Mouse (Mus musculus) neural tube, embryonic 12.5 days (tissue): Measurements from ENCODE around the gene Kcna5. TPM values are rescaled to one million over a fixed set of nuclear protein-coding genes. Genes with fewer than 3 reads are reported as not detected.

ENCODE experiments used
- ATAC-seq: fragments of 200-750 bp; cut with Nextera tagmentation; 2 replicates; pipeline ENCODE4 v1.8.0; 2017; ENCODE audit warnings: low read depth, mild to moderate bottlenecking, moderate TSS enrichment, moderate library complexity; ENCODE audit not compliant: low FRiP score
- H3K27ac ChIP-seq: fragments of 300-500 bp; sonication (generic); 2 replicates; pipeline ENCODE4 v1.5.1; 2016
- H3K27me3 ChIP-seq: fragments of 300-500 bp; sonication (generic); replicated peaks from 2 replicates; pipeline ENCODE4 v1.6.1; 2016; ENCODE audit warnings: mild to moderate bottlenecking
- H3K36me3 ChIP-seq: fragments of 300-500 bp; sonication (generic); 2 replicates; pipeline ENCODE4 v1.6.1; 2016; ENCODE audit warnings: mild to moderate bottlenecking
- H3K4me1 ChIP-seq: fragments of 300-500 bp; sonication (generic); 2 replicates; pipeline ENCODE4 v1.6.1; 2016
- H3K4me2 ChIP-seq: fragments of 300-500 bp; sonication (generic); replicated peaks from 2 replicates; pipeline ENCODE4 v1.6.1; 2016; ENCODE audit warnings: mild to moderate bottlenecking
- H3K4me3 ChIP-seq: fragments of 300-500 bp; sonication (generic); 2 replicates; pipeline ENCODE4 v1.5.1; 2016
- H3K9ac ChIP-seq: fragments of 300-500 bp; sonication (generic); 2 replicates; pipeline ENCODE4 v1.6.1; 2016; ENCODE audit warnings: mild to moderate bottlenecking
- H3K9me3 ChIP-seq: fragments of 300-500 bp; sonication (generic); 2 replicates; pipeline ENCODE4 v1.6.1; 2016; ENCODE audit warnings: mild to moderate bottlenecking
- WGBS: fragments of 180-500 bp; shearing (Covaris S2); methylation state at CpG from one replicate; pipeline ENCODE4 v1.1.7; 2016; 5-methylcytosine and 5-hydroxymethylcytosine counted together
- polyA plus RNA-seq: library from polyadenylated mRNA; unstranded; fragments of >200 nt; fragmentation: Nextera tagmentation; extraction: Ambion mirVana; gene quantifications from 2 replicates; pipeline ENCODE4 v1.2.1, GENCODE M21; 2016

Kcna5 gene
- polyA plus RNA-seq, 1 experiment from 2014 or later = 2.5 TPM

GRCm38 (mm10) chr6:126534531-126535207, 543 bp downstream of the Kcna5 start:
- Histone ChIP-seq H3K27ac (no peak overlapping the region), H3K36me3 (no peaks in the 10 kb centered on the region), H3K4me1 (peaks cover 18% of the 10 kb centered on the region), H3K9ac (peak overlapping the region; percentile 47), H3K27me3 (peaks cover 11% of the 10 kb centered on the region), H3K4me2 (peak overlapping the region; percentile 56), H3K9me3 (no peaks in the 10 kb centered on the region), H3K4me3 (peak overlapping the region; percentile 16; the same call in 1 of the 2 replicates)
- WGBS = 9% methylated on average over 31 of the region's 31 CpGs
- ATAC-seq = 0 out of 2 replicates have a peak, but pooled peaks have one; percentile 30

DNA sequence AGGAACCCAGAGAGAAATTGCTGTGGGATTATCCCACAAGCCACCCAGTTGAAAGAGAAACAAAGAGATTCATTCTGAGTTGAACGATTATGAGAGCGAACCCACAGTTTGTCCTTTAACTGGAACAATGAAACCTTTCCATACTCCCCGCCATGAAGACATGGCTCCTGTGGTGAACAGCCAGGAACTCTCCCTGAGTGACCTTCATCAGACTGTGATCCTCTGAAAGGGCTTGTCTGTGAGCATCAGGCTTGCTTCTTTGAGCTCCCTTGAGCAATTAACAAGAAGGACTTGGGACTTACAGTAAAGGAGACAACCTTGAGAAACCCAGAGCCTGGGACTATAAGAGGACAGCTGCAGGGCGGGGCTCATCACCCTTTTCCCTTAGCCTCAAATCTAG, 3.9 kb downstream of the Kcna5 start:
- H3K4me2 ChIP-seq = no peak overlapping the region
- peaks cover 11% of the 10 kb centered on the region for H3K27me3 ChIP-seq
- H3K9ac ChIP-seq = no peak overlapping the region
- no peak overlapping the region for H3K4me3 ChIP-seq
- WGBS = 58% methylated on average over 4 of the region's 4 CpGs
- peaks cover 18% of the 10 kb centered on the region for H3K4me1 ChIP-seq
- H3K27ac ChIP-seq = no peak overlapping the region
- H3K9me3 ChIP-seq = no peaks in the 10 kb centered on the region
- no peaks in the 10 kb centered on the region for H3K36me3 ChIP-seq
- ATAC-seq = no peak

GRCm38 (mm10) chr6:126530019-126530418, 5.2 kb downstream of the Kcna5 start:
- H3K4me3 ChIP-seq = no peak overlapping the region
- H3K9ac ChIP-seq = no peak overlapping the region
- no peak overlapping the region for H3K4me2 ChIP-seq
- H3K27me3 ChIP-seq = peaks cover 12% of the 10 kb centered on the region
- ATAC-seq = no peak
- H3K36me3 ChIP-seq = no peaks in the 10 kb centered on the region
- 75% methylated on average over 3 of the region's 3 CpGs for WGBS
- peaks cover 12% of the 10 kb centered on the region for H3K4me1 ChIP-seq
- no peaks in the 10 kb centered on the region for H3K9me3 ChIP-seq
- no peak overlapping the region for H3K27ac ChIP-seq

GRCm38 (mm10) chr6:126514720-126515119, 20.5 kb downstream of the Kcna5 start:
- Histone ChIP-seq H3K9me3 (no peaks in the 10 kb centered on the region), H3K9ac (0 out of 2 replicates have a peak overlapping the region, but pooled peaks have one; percentile 26), H3K4me2 (0 out of 2 replicates have a peak overlapping the region, but pooled peaks have one; percentile 22), H3K27ac (no peak overlapping the region), H3K4me3 (no peak overlapping the region), H3K4me1 (peaks cover 6% of the 10 kb centered on the region; the same call in 1 of the 2 replicates), H3K27me3 (no peaks in the 10 kb centered on the region), H3K36me3 (no peaks in the 10 kb centered on the region)
- 34% methylated on average over 10 of the region's 10 CpGs for WGBS
- ATAC-seq = peak; percentile 85

DNA sequence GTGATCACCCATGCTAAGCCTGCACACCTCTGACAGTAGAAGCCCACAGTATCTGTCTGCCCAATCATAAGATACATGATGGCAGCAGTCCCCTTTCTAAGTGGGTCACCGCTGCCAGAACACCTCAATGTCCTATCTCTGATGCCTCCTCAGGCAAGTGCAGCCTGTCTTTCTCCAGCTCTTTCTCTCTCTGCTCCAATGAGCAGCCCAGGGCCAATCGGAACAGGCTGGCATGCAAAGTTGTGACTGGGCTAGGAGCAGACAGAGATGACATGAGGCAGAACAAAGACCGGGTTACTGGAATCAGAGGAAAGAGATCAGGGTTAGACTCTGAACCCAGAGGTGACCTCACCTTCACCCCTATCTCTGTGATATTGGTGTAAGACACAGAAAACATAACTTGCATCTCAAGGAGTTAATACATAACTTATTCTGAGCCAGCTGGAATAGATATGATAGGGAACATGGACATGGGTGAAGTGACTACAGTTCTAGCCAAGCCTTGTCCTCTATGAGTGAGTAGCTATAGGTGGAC, 21.4 kb downstream of the Kcna5 start:
- 89% methylated on average over 3 of the region's 3 CpGs for WGBS
- H3K4me3 ChIP-seq = no peak overlapping the region
- no peak overlapping the region for H3K4me2 ChIP-seq
- ATAC-seq = no peak
- no peaks in the 10 kb centered on the region for H3K27me3 ChIP-seq
- no peak overlapping the region for H3K9ac ChIP-seq
- no peaks in the 10 kb centered on the region for H3K36me3 ChIP-seq
- peaks cover 6% of the 10 kb centered on the region; the same call in 1 of the 2 replicates for H3K4me1 ChIP-seq
- H3K27ac ChIP-seq = no peak overlapping the region
- no peaks in the 10 kb centered on the region for H3K9me3 ChIP-seq

GRCm38 (mm10) chr6:126513154-126513553, 22.1 kb downstream of the Kcna5 start:
- Histone ChIP-seq H3K36me3 (no peaks in the 10 kb centered on the region), H3K27ac (no peak overlapping the region), H3K27me3 (no peaks in the 10 kb centered on the region), H3K4me2 (no peak overlapping the region), H3K4me3 (no peak overlapping the region), H3K9me3 (no peaks in the 10 kb centered on the region), H3K9ac (no peak overlapping the region), H3K4me1 (peaks cover 6% of the 10 kb centered on the region; the same call in 1 of the 2 replicates)
- 89% methylated on average over 3 of the region's 3 CpGs for WGBS
- ATAC-seq = no peak

GRCm38 (mm10) chr6:126508671-126509070, 26.5 kb downstream of the Kcna5 start:
- H3K9me3 ChIP-seq = no peaks in the 10 kb centered on the region
- no peaks in the 10 kb centered on the region for H3K36me3 ChIP-seq
- H3K27me3 ChIP-seq = no peaks in the 10 kb centered on the region
- 75% methylated on average over 6 of the region's 6 CpGs for WGBS
- no peak overlapping the region for H3K4me3 ChIP-seq
- ATAC-seq = no peak
- H3K4me1 ChIP-seq = no peaks in the 10 kb centered on the region
- H3K9ac ChIP-seq = no peak overlapping the region
- no peak overlapping the region for H3K4me2 ChIP-seq
- no peak overlapping the region for H3K27ac ChIP-seq

DNA sequence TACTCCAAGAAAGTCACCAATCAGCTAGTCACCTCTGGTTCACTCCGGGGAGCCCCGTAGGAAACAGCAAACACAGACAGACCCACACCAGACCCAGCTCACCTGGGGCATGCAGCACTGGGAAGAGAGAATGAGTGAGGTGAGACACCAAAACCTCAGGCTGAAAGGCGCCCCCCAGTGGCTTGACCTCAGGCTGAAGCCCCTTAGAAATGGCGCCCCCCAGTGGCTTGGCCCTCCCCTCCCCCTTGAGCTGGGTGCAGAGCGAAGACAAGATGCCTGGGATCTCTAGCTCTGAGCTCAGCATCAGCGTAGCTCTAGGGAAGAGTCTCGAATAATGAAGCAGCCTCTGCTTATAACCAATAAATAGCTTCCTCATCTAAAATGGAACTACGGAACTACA, 31.3 kb downstream of the Kcna5 start:
- H3K4me3 ChIP-seq = no peak overlapping the region
- H3K36me3 ChIP-seq = no peaks in the 10 kb centered on the region
- no peak overlapping the region for H3K27ac ChIP-seq
- 0 out of 2 replicates have a peak, but pooled peaks cover 5% of the 10 kb centered on the region for H3K4me1 ChIP-seq
- 71% methylated on average over 8 of the region's 8 CpGs for WGBS
- no peaks in the 10 kb centered on the region for H3K27me3 ChIP-seq
- no peak for ATAC-seq
- H3K9me3 ChIP-seq = 0 out of 2 replicates have a peak, but pooled peaks cover 6% of the 10 kb centered on the region
- H3K9ac ChIP-seq = no peak overlapping the region
- H3K4me2 ChIP-seq = no peak overlapping the region

- H3K4me1 ChIP-seq = 0 out of 2 replicates have a peak, but pooled peaks cover 5% of the 10 kb centered on the region
- H3K9ac ChIP-seq = no peak overlapping the region
- ATAC-seq = no peak
- H3K4me3 ChIP-seq = no peak overlapping the region
- 0 out of 2 replicates have a peak, but pooled peaks cover 6% of the 10 kb centered on the region for H3K9me3 ChIP-seq
- H3K27me3 ChIP-seq = no peaks in the 10 kb centered on the region
- no peak overlapping the region for H3K27ac ChIP-seq
- 43% methylated on average over 9 of the region's 9 CpGs for WGBS
- H3K4me2 ChIP-seq = no peak overlapping the region
- H3K36me3 ChIP-seq = no peaks in the 10 kb centered on the region
These were observed 32.4 kb downstream of the Kcna5 start for GRCm38 (mm10) chr6:126502691-126503301.

DNA sequence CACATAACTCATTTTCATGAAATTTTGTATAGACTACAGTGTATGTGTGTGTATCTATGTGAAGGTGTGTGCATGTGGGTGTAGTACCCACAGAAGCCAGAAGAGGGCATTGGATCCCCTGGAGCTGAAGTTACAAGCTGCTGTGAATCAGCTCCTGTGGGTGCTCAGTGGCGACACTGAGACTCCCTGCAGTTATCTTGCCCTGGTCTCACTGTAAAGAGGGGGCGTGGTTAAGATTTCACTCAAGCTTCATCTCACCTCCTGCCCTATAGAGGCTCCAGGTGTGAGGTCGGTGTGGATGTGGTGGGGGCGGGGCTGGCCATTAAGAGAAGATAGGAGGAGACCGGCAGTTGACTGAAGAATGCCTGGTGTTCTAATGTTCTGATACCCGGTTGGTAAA, 34.2 kb downstream of the Kcna5 start:
- 89% methylated on average over 6 of the region's 6 CpGs for WGBS
- H3K27me3 ChIP-seq = no peaks in the 10 kb centered on the region
- H3K9ac ChIP-seq = no peak overlapping the region
- no peak overlapping the region for H3K4me2 ChIP-seq
- no peak overlapping the region for H3K27ac ChIP-seq
- H3K9me3 ChIP-seq = 0 out of 2 replicates have a peak, but pooled peaks cover 6% of the 10 kb centered on the region
- no peak overlapping the region for H3K4me3 ChIP-seq
- peaks cover 5% of the 10 kb centered on the region; the same call in 1 of the 2 replicates for H3K4me1 ChIP-seq
- H3K36me3 ChIP-seq = no peaks in the 10 kb centered on the region
- ATAC-seq = no peak

DNA sequence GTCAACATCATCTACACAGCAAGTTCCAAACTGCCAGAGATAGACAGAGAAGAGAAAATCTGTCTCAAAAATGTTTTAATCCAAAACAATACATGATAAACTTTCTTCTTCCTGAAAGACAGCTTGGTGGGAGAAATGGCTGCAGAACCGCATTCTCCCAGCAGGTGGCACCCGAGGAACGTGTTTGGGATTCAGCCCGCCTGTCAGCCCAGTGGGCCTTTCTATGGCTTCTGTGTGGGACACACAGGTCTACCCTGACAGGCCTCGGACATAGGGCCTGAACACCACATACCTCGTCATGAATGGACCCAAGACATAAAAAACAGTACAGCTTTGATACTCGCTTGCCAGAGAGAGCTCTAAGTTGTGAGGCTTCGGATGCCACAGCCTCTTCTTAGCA, 35.1 kb downstream of the Kcna5 start:
- Histone ChIP-seq H3K9ac (no peak overlapping the region), H3K4me1 (peaks cover 5% of the 10 kb centered on the region; the same call in 1 of the 2 replicates), H3K27me3 (no peaks in the 10 kb centered on the region), H3K36me3 (no peaks in the 10 kb centered on the region), H3K9me3 (0 out of 2 replicates have a peak, but pooled peaks cover 6% of the 10 kb centered on the region), H3K27ac (no peak overlapping the region), H3K4me2 (no peak overlapping the region), H3K4me3 (no peak overlapping the region)
- 18% methylated on average over 8 of the region's 8 CpGs for WGBS
- 0 out of 2 replicates have a peak, but pooled peaks have one; percentile 54 for ATAC-seq

DNA sequence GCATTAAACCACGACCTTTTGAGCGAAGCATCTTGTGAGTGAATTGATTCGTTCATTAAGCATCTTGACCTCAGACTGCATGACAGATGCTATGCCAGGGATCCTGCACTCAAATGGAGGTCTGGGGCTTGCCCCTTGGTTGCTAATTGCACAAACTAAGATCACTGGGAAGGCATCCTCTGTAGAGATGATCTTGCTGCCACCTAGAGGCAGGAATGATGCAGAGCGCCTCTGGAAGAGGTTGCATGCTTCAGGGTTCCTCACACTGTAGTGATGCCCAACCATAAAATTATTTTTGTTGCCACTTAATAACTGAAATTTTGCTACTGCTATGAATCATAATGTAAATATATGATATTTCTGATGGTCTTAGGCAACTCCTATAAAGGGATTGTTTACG, 37.3 kb downstream of the Kcna5 start:
- Histone ChIP-seq H3K9me3 (0 out of 2 replicates have a peak, but pooled peaks cover 6% of the 10 kb centered on the region), H3K4me1 (peaks cover 3% of the 10 kb centered on the region; the same call in 1 of the 2 replicates), H3K4me3 (no peak overlapping the region), H3K27ac (no peak overlapping the region), H3K9ac (no peak overlapping the region), H3K36me3 (no peaks in the 10 kb centered on the region), H3K4me2 (no peak overlapping the region), H3K27me3 (no peaks in the 10 kb centered on the region)
- WGBS = 59% methylated on average over 5 of the region's 5 CpGs
- ATAC-seq = peak; percentile 53; the same call in 1 of the 2 replicates
